Mouse (Mus musculus) right cerebral cortex, postnatal 36 days (tissue): Measurements from ENCODE around the gene Sox10.

Experiments used
- DNase-seq, 2 experiments: peaks; one replicate each; pipeline ENCODE4 v3.0.0; 2022; ENCODE audit warnings: low spot score in 2 of 2, mixed read lengths in 1 of 2

Gene Sox10

DNA sequence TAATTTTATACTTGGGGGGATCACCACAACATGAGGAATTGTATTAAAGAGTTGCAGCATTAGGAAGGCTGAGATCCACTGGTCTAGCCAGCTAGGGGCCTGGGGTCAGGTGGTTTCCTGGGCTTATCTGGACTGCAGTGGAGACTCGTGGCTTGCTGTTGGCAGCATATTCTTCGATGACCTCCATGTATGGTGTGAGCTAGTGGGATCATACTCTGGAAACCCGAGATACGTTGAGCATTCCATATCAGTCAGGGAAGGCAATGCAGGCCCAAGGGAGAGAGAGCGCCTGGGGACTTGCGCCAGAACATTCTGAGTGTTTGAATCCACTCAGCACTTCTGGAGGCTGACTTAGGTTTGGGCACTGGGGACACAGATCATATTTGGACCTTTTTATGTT lies 41.3 kb downstream of the Sox10 start:
- no peak for DNase-seq

- no peak for DNase-seq
Measured at GRCm38 (mm10) chr15:79122546-79122945, 42.5 kb downstream of the Sox10 start.

DNA sequence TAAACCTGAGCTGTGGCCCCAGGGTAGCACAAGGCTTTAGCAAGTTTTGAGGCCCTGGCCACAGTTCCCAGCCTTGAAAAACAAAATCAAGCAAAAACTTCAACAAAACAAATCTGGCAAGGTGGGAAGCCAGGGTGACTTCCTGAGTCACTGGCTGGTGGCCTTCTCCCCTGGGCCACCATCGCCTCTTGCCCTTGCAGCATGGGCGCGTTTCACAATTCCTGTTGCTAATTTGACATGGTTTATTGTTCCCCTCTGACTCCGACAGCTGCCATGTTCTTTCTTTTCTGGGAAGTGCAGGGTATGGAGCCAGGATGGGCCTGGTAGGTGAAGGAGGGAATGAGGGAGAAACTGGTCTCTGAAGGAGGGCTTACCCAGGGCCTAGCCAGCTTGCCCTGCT lies 42.9 kb downstream of the Sox10 start:
- DNase-seq = no peak

GRCm38 (mm10) chr15:79119491-79119890 lies 45.5 kb downstream of the Sox10 start:
- no peak for DNase-seq

GRCm38 (mm10) chr15:79115276-79115675 lies 49.8 kb downstream of the Sox10 start:
- DNase-seq = no peak

- DNase-seq = no peak
Measured at GRCm38 (mm10) chr15:79111774-79112173, 53.3 kb downstream of the Sox10 start.

DNA sequence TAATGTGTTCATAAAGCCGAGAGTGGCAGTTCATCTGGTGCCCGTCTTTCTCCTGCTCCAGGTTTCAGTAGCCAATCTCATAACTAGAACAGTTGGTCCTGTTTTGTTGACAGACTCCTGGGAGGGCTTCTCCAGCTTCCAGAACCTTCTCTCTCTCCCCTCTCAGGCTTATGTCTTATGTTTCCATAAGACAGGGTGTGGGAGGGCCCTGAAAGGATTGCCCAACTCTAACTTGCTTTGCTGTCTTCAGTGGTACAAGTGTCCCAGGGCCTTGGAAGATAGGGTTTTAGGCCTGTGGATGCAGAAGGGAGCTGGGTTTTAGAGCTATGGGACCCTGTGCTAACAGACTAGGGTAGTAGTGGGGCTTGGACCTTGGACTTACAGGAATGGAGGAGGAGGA lies 54.5 kb downstream of the Sox10 start:
- no peak for DNase-seq

GRCm38 (mm10) chr15:79110031-79110430 lies 55.0 kb downstream of the Sox10 start:
- no peak for DNase-seq

GRCm38 (mm10) chr15:79109321-79109934 lies 55.6 kb downstream of the Sox10 start:
- no peak for DNase-seq

- DNase-seq = no peak
Measured at GRCm38 (mm10) chr15:79108421-79109320, 56.4 kb downstream of the Sox10 start, which contains the start of gene Micall1. Gene Micall1 (plus strand): TSS chr15:79108898.

DNA sequence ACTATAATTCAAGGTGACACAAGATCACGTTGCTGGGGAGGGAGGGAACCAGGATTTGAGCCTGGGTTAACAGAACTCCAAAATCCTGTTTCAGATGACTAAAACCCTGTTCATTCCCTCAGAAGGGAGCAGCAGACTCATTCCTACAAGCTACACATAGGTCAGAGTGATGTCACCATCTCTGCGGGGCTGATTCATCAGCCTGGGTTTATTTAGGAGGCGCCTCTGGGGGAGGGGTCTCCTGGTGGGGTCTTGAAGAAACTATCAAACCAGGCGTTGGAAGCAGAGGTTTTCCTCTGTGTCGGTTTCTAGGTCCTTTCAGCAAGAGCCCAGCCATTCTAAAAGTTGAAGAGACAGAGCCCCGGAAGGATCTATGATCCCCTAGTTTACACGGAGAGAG lies 57.1 kb downstream of the Sox10 start:
- DNase-seq = no peak

DNA sequence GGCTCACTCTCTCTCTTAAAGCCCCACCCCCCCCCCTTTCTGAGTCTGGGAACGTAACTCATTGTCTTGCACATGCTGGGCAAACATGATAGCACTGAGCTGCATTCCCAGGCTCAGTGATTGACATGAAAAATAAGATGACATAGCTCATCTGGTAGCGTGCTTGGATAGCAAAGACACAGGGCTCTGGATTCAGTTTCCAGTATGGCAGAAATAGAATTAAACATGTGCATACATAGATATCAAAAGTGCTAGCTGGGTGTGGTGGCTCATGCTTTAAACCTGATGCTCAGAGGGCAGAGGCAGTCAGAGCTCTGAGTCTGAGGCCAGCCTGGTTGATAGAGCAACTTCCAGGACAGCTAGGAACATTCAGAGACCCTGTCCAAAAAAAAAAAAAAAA lies 59.2 kb downstream of the Sox10 start:
- DNase-seq = no peak
